Mouse (Mus musculus): ENCODE results near the gene Dmrtb1. TPM values are rescaled to one million over a fixed set of nuclear protein-coding genes. Genes with fewer than 3 reads are reported as not detected.
A peak's percentile ranks its signal among the peaks of the same experiment; 100 is the strongest.

Dmrtb1 gene
- total and polyA plus RNA-seq, 2 experiments, result not detected

DNA sequence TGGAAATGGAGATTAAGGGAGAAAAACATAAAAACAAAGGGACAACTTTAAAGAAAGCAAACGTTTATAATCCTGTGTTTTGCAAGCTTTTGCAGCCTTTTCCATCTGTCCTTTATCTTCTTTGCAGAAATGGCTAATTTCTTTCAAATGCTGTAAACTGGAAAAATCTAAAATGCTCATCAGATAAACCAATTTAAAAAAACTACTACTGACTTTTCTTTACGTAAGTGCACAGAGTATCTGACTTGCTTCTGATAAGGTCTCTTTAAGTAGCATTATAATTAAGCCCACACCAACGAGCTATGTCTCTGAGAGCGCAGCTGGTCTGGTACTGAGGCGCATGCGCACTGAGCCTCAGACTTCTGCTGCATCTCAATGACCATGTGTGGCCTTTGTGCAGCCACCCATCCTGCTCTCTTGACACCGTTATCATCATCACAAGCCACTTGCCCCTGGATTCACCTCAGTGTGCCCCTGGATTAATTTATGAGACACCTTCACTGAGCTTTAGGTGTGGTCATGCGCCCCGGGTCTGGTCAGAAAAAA, 32.8 kb upstream of the Dmrtb1 start:
- Histone ChIP-seq H3K4me1 (ENCODE audit: control insufficient read depth, insufficient read depth, low read length) (no peaks in the 10 kb centered on the region), H3K27ac (replicated peaks; ENCODE audit: insufficient read depth, low read depth, low read length) (no peak overlapping the region), H3K79me2 (ENCODE audit: control insufficient read depth, insufficient read depth, low read length) (no peaks in the 10 kb centered on the region), H3K4me3 (ENCODE audit: insufficient read depth, low read depth, low read length) (no peak overlapping the region), H3K36me3 (ENCODE audit: control insufficient read depth, insufficient read depth, low read length) (no peaks in the 10 kb centered on the region), H3K27me3 (ENCODE audit: control insufficient read depth, insufficient read depth, low read length) (0 out of 2 replicates have a peak, but pooled peaks cover 2% of the 10 kb centered on the region), H3K9ac (ENCODE audit: low read depth, low read length) (no peak overlapping the region)
- 76% methylated on average over 9 of the region's 9 CpGs for WGBS
- TF ChIP-seq CTCF (IDR thresholded peaks at IDR 0.05; ENCODE audit: low read depth, low read length), result no peak
- TF ChIP-seq POLR2A (IDR thresholded peaks at IDR 0.05; ENCODE audit: extremely low read depth, insufficient read depth, low read length), result no peak
- no peak for DNase-seq (ENCODE audit: extremely low read depth, low read depth, low spot score)

DNA sequence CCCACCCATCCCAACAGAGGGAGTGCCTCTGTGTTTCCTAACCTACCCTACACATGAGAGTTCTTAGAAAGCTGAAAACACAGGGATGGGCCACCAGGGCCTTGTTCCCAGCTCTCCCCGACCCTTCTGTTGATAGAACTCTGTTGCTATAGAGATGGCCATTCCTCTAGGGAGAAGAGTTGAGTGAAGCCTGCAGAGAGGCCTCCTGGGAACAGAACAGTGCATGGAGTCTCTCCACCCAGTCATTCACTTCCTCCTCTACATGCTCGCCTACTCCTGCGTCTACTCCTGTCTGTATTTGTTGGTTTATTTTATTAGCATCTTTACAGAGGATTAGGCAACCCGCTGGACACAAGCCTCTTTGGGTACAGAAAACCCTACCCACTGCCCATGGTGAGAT, 22.9 kb upstream of the Dmrtb1 start:
- no peak overlapping the region for H3K27ac ChIP-seq (replicated peaks; ENCODE audit: insufficient read depth, low read depth, low read length)
- H3K4me1 ChIP-seq (ENCODE audit: control insufficient read depth, insufficient read depth, low read length), result no peaks in the 10 kb centered on the region
- H3K27me3 ChIP-seq (ENCODE audit: control insufficient read depth, insufficient read depth, low read length), result peaks cover 3% of the 10 kb centered on the region; the same call in 1 of the 2 replicates
- TF ChIP-seq CTCF (IDR thresholded peaks at IDR 0.05; ENCODE audit: low read depth, low read length), result no peak
- no peak for TF ChIP-seq POLR2A (IDR thresholded peaks at IDR 0.05; ENCODE audit: extremely low read depth, insufficient read depth, low read length)
- no peaks in the 10 kb centered on the region for H3K36me3 ChIP-seq (ENCODE audit: control insufficient read depth, insufficient read depth, low read length)
- H3K79me2 ChIP-seq (ENCODE audit: control insufficient read depth, insufficient read depth, low read length), result no peaks in the 10 kb centered on the region
- no peak overlapping the region for H3K9ac ChIP-seq (ENCODE audit: low read depth, low read length)
- WGBS, result 76% methylated on average over 4 of the region's 4 CpGs
- no peak overlapping the region for H3K4me3 ChIP-seq (ENCODE audit: insufficient read depth, low read depth, low read length)
- DNase-seq (ENCODE audit: extremely low read depth, low read depth, low spot score), result no peak

DNA sequence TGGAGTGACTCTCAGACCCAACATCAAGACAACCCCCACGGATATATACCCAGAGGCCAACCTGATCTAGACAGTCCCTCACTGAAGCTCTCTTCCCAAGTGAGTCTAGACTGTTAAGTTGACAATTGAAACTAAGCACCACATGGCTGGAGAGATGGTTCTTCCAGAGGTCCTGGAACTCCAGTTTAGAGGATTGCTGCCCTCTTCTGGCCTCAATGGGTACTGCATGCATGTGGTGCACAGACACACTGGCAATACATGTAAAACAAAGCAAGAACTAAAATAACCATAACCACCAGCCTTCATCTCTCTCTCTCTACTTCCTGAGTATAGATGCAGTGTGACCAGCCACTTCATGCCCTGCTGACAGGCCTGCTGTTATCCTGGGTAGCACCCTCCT, 20.2 kb upstream of the Dmrtb1 start:
- Histone ChIP-seq H3K4me1 (ENCODE audit: control insufficient read depth, insufficient read depth, low read length) (no peaks in the 10 kb centered on the region), H3K36me3 (ENCODE audit: control insufficient read depth, insufficient read depth, low read length) (no peaks in the 10 kb centered on the region), H3K27ac (replicated peaks; ENCODE audit: insufficient read depth, low read depth, low read length) (no peak overlapping the region), H3K9ac (ENCODE audit: low read depth, low read length) (no peak overlapping the region), H3K4me3 (ENCODE audit: insufficient read depth, low read depth, low read length) (no peak overlapping the region), H3K79me2 (ENCODE audit: control insufficient read depth, insufficient read depth, low read length) (no peaks in the 10 kb centered on the region), H3K27me3 (ENCODE audit: control insufficient read depth, insufficient read depth, low read length) (peaks cover 3% of the 10 kb centered on the region; the same call in 1 of the 2 replicates)
- DNase-seq (ENCODE audit: extremely low read depth, low read depth, low spot score), result no peak
- 83% methylated on average over 1 of the region's 1 CpGs for WGBS
- TF ChIP-seq POLR2A (IDR thresholded peaks at IDR 0.05; ENCODE audit: extremely low read depth, insufficient read depth, low read length), result no peak
- peak; percentile 50; the same call in 1 of the 2 replicates for TF ChIP-seq CTCF (IDR thresholded peaks at IDR 0.05; ENCODE audit: low read depth, low read length)

DNA sequence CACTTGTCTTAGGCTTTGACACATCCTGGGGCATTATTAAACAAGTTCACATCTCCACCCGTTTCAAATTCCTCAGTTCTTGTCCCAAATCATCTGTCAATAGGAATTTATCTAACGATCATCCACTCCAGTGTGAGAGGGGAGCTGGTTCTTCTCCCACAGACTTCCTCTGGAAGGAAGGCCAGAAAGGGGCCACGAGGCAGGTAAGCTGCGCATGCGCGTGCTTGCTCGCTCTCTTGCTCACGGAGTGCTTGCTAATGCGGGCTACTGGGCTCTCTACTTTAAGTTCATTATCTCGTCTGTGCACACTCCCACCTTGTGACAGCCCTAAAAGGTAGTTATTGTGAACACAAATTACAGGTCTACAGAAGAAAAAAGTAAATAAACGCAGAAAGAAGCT, 17.6 kb upstream of the Dmrtb1 start:
- no peak overlapping the region for H3K9ac ChIP-seq (ENCODE audit: low read depth, low read length)
- no peaks in the 10 kb centered on the region for H3K36me3 ChIP-seq (ENCODE audit: control insufficient read depth, insufficient read depth, low read length)
- H3K4me3 ChIP-seq (ENCODE audit: insufficient read depth, low read depth, low read length), result no peak overlapping the region
- no peak for TF ChIP-seq CTCF (IDR thresholded peaks at IDR 0.05; ENCODE audit: low read depth, low read length)
- TF ChIP-seq POLR2A (IDR thresholded peaks at IDR 0.05; ENCODE audit: extremely low read depth, insufficient read depth, low read length), result no peak
- H3K79me2 ChIP-seq (ENCODE audit: control insufficient read depth, insufficient read depth, low read length), result no peaks in the 10 kb centered on the region
- no peak for DNase-seq (ENCODE audit: extremely low read depth, low read depth, low spot score)
- no peak overlapping the region for H3K27ac ChIP-seq (replicated peaks; ENCODE audit: insufficient read depth, low read depth, low read length)
- 75% methylated on average over 11 of the region's 11 CpGs for WGBS
- H3K4me1 ChIP-seq (ENCODE audit: control insufficient read depth, insufficient read depth, low read length), result no peaks in the 10 kb centered on the region
- peaks cover 3% of the 10 kb centered on the region; the same call in 1 of the 2 replicates for H3K27me3 ChIP-seq (ENCODE audit: control insufficient read depth, insufficient read depth, low read length)

DNA sequence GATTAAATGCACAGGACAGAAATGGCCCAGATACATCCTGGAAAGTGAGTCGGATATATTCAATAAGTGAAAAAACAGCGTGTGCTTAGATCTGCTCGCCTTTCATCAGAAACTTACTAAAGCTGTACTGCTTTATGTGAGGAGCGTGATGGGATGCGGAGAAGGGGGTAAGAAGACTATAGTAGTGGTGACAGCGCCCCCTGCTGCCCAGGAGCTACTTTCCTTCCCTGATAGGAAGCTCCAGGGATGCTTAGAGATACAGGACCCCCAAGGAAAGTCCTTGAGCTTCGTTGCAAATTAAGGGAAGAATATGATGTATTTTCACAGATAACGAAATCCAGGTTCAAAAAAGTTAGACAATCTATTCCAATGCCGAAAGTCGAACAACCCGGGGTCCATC, 17.1 kb upstream of the Dmrtb1 start:
- peak; percentile 58; the same call in 1 of the 2 replicates for TF ChIP-seq CTCF (IDR thresholded peaks at IDR 0.05; ENCODE audit: low read depth, low read length)
- TF ChIP-seq POLR2A (IDR thresholded peaks at IDR 0.05; ENCODE audit: extremely low read depth, insufficient read depth, low read length), result no peak
- DNase-seq (ENCODE audit: extremely low read depth, low read depth, low spot score), result no peak
- peaks cover 3% of the 10 kb centered on the region; the same call in 1 of the 2 replicates for H3K27me3 ChIP-seq (ENCODE audit: control insufficient read depth, insufficient read depth, low read length)
- no peak overlapping the region for H3K9ac ChIP-seq (ENCODE audit: low read depth, low read length)
- 36% methylated on average over 11 of the region's 11 CpGs for WGBS
- H3K79me2 ChIP-seq (ENCODE audit: control insufficient read depth, insufficient read depth, low read length), result no peaks in the 10 kb centered on the region
- no peaks in the 10 kb centered on the region for H3K4me1 ChIP-seq (ENCODE audit: control insufficient read depth, insufficient read depth, low read length)
- no peak overlapping the region for H3K4me3 ChIP-seq (ENCODE audit: insufficient read depth, low read depth, low read length)
- H3K36me3 ChIP-seq (ENCODE audit: control insufficient read depth, insufficient read depth, low read length), result no peaks in the 10 kb centered on the region
- H3K27ac ChIP-seq (replicated peaks; ENCODE audit: insufficient read depth, low read depth, low read length), result no peak overlapping the region

DNA sequence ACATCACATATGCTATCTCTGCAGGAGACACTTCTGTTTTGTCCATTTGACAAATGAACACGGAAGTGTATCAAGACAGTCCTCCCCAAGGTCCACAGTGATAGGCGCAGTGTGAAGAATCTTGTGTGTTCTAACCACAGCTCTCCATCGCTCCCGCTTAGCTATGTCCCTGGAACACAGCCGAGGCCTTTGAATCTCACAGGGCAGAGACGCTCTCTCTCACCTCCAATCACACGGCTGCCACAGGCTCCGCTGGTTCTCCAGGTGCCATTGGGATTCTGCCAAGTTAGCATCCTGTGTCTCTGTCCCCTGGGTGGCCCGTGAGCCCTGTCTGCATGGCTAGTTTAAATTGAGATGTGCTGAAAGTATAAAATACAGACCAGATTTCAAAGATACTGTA, 15.2 kb upstream of the Dmrtb1 start:
- no peak for TF ChIP-seq POLR2A (IDR thresholded peaks at IDR 0.05; ENCODE audit: extremely low read depth, insufficient read depth, low read length)
- no peak for TF ChIP-seq CTCF (IDR thresholded peaks at IDR 0.05; ENCODE audit: low read depth, low read length)
- no peaks in the 10 kb centered on the region for H3K79me2 ChIP-seq (ENCODE audit: control insufficient read depth, insufficient read depth, low read length)
- DNase-seq (ENCODE audit: extremely low read depth, low read depth, low spot score), result no peak
- H3K9ac ChIP-seq (ENCODE audit: low read depth, low read length), result no peak overlapping the region
- WGBS, result 84% methylated on average over 9 of the region's 9 CpGs
- no peak overlapping the region for H3K4me3 ChIP-seq (ENCODE audit: insufficient read depth, low read depth, low read length)
- H3K27ac ChIP-seq (replicated peaks; ENCODE audit: insufficient read depth, low read depth, low read length), result no peak overlapping the region
- no peaks in the 10 kb centered on the region for H3K4me1 ChIP-seq (ENCODE audit: control insufficient read depth, insufficient read depth, low read length)
- no peaks in the 10 kb centered on the region for H3K36me3 ChIP-seq (ENCODE audit: control insufficient read depth, insufficient read depth, low read length)
- peaks cover 3% of the 10 kb centered on the region; the same call in 1 of the 2 replicates for H3K27me3 ChIP-seq (ENCODE audit: control insufficient read depth, insufficient read depth, low read length)

Data from liver, adult 2 months (tissue).